Mouse (Mus musculus): ENCODE data around the gene Sox10. TPM values are rescaled to one million over a fixed set of nuclear protein-coding genes. Genes with fewer than 3 reads are reported as not detected.

The Sox10 gene
- polyA plus RNA-seq, 1 experiment from 2014 or later, result 0.11 TPM

DNA sequence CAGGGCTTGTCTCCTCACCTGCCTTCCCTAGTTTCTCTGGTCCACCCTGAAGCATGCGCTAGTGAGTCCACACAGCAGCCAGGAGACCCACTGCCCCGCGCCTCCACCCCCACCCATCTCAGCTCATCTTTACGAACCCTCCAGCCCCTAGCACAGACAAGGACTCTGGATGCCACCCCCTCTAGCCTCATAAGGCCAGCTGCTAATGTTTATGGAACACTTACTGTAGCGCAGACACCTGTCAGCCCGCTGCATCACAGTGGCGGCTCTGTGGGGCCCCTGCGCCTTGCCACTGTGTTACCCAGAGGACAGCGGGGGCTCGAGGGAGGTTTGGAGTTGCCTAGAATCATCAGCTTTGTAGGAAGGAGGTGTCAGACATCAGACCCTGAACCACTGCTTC lies 37.5 kb upstream of the Sox10 start:
- no peak overlapping the region for H3K9ac ChIP-seq (replicated peaks; ENCODE audit: low read depth)
- H3K9me3 ChIP-seq (ENCODE audit: low read length), result no peaks in the 10 kb centered on the region
- DNase-seq (ENCODE audit: low spot score), result no peak
- no peak for TF ChIP-seq CTCF (IDR thresholded peaks at IDR 0.05)
- no peak for TF ChIP-seq EP300 (IDR thresholded peaks at IDR 0.05)
- no peaks in the 10 kb centered on the region for H3K36me3 ChIP-seq (ENCODE audit: insufficient read depth, low read length)
- H3K4me1 ChIP-seq (ENCODE audit: insufficient read depth, low read depth, low read length), result no peaks in the 10 kb centered on the region
- H3K4me2 ChIP-seq (replicated peaks; ENCODE audit: low read depth, low read length), result no peak overlapping the region
- ATAC-seq, result no peak
- no peak overlapping the region for H3K27ac ChIP-seq (ENCODE audit: low read length)
- WGBS, result 12% methylated on average over 10 of the region's 10 CpGs
- no peak overlapping the region for H3K4me3 ChIP-seq (ENCODE audit: low read depth, low read length)
- H3K27me3 ChIP-seq (replicated peaks; ENCODE audit: insufficient read depth, low read length), result no peaks in the 10 kb centered on the region

- TF ChIP-seq EP300 (IDR thresholded peaks at IDR 0.05), result no peak
- ATAC-seq, result no peak
- Histone ChIP-seq H3K9me3 (ENCODE audit: low read length) (no peaks in the 10 kb centered on the region), H3K4me3 (ENCODE audit: low read depth, low read length) (no peak overlapping the region), H3K4me2 (replicated peaks; ENCODE audit: low read depth, low read length) (no peak overlapping the region), H3K27me3 (replicated peaks; ENCODE audit: insufficient read depth, low read length) (no peaks in the 10 kb centered on the region), H3K27ac (ENCODE audit: low read length) (no peak overlapping the region), H3K9ac (replicated peaks; ENCODE audit: low read depth) (no peak overlapping the region), H3K36me3 (ENCODE audit: insufficient read depth, low read length) (no peaks in the 10 kb centered on the region), H3K4me1 (ENCODE audit: insufficient read depth, low read depth, low read length) (no peaks in the 10 kb centered on the region)
- 20% methylated on average over 13 of the region's 13 CpGs for WGBS
- DNase-seq (ENCODE audit: low spot score), result no peak
Observed at GRCm38 (mm10) chr15:79201491-79202150, 36.6 kb upstream of the Sox10 start.

DNA sequence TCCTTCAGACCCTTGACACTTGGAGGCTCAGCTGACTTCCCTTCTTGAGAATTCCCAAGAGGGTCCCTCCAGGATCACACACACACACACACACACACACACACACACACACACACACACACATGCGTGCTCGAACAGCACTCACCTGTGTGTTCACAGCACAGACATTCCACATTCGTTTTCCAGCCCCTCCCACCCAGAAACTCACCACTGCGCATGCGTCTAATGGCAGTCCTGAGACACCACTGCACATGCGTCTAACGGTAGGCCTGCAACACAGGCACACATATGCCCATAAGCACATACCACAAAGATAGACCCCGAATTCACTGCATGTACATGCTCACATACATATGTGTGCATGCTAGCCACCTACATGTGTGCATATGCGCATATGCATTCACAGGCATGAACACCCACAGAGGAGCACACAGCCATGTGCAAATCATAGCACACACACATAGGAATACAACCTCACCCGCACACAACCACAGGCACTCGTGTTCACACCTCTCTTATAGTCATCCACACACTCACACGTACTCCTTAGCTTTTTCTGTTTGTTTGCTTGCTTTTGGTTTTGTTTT lies 34.4 kb upstream of the Sox10 start:
- no peaks in the 10 kb centered on the region for H3K9me3 ChIP-seq (ENCODE audit: low read length)
- H3K4me1 ChIP-seq (ENCODE audit: insufficient read depth, low read depth, low read length), result no peaks in the 10 kb centered on the region
- WGBS, result 92% methylated on average over 12 of the region's 12 CpGs
- ATAC-seq (no peak), DNase-seq (ENCODE audit: low spot score) (no peak)
- H3K9ac ChIP-seq (replicated peaks; ENCODE audit: low read depth), result no peak overlapping the region
- no peak for TF ChIP-seq EP300 (IDR thresholded peaks at IDR 0.05)
- no peak for TF ChIP-seq CTCF (IDR thresholded peaks at IDR 0.05)
- no peaks in the 10 kb centered on the region for H3K27me3 ChIP-seq (replicated peaks; ENCODE audit: insufficient read depth, low read length)
- no peak overlapping the region for H3K4me2 ChIP-seq (replicated peaks; ENCODE audit: low read depth, low read length)
- no peaks in the 10 kb centered on the region for H3K36me3 ChIP-seq (ENCODE audit: insufficient read depth, low read length)
- no peak overlapping the region for H3K4me3 ChIP-seq (ENCODE audit: low read depth, low read length)
- no peak overlapping the region for H3K27ac ChIP-seq (ENCODE audit: low read length)

DNA sequence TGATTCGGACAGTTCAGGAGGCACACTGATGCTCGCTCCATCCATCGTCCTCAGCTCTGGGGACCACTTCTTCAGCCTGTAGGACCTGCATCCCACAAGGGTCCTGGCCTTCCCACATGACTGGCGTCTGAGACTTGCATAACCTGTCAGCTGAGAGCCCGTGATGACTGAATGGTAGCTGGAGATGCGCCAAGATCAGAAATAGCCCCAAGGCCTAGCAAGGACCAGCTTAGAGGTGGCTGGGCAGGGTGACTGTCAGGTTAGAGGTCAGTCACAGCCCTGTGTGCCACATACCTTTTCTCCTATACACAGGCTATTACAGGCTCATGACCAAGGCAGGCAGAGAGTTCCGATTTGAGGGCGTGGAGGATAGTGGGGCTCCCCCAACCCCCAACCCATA lies 30.5 kb upstream of the Sox10 start:
- TF ChIP-seq CTCF (IDR thresholded peaks at IDR 0.05), result no peak
- TF ChIP-seq EP300 (IDR thresholded peaks at IDR 0.05), result no peak
- H3K9me3 ChIP-seq (ENCODE audit: low read length), result no peaks in the 10 kb centered on the region
- 70% methylated on average over 8 of the region's 8 CpGs for WGBS
- DNase-seq (ENCODE audit: low spot score) (no peak), ATAC-seq (no peak)
- no peak overlapping the region for H3K9ac ChIP-seq (replicated peaks; ENCODE audit: low read depth)
- no peaks in the 10 kb centered on the region for H3K36me3 ChIP-seq (ENCODE audit: insufficient read depth, low read length)
- no peaks in the 10 kb centered on the region for H3K27me3 ChIP-seq (replicated peaks; ENCODE audit: insufficient read depth, low read length)
- H3K4me3 ChIP-seq (ENCODE audit: low read depth, low read length), result no peak overlapping the region
- H3K27ac ChIP-seq (ENCODE audit: low read length), result no peak overlapping the region
- no peaks in the 10 kb centered on the region for H3K4me1 ChIP-seq (ENCODE audit: insufficient read depth, low read depth, low read length)
- no peak overlapping the region for H3K4me2 ChIP-seq (replicated peaks; ENCODE audit: low read depth, low read length)

DNA sequence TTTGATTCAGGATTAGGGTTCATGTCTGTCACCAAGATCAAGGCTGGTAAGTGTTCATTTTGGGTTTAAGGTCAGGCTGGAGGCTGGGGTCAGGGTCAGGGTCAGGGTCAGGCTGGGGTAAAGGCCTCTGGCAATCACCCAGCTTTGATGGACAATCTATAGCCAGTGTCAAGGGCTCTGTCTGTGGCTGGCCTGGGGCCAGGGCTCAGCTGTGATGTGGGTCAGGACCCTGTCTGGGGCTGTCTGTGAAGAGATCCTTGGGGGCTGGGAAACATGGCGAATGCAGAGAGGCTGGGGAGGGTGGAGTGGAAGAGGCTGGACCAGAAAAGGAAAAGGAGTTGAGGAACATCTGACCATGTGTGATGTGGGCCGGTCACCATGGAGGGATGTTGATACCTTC lies 29.9 kb upstream of the Sox10 start:
- H3K9me3 ChIP-seq (ENCODE audit: low read length), result no peaks in the 10 kb centered on the region
- H3K36me3 ChIP-seq (ENCODE audit: insufficient read depth, low read length), result no peaks in the 10 kb centered on the region
- no peaks in the 10 kb centered on the region for H3K27me3 ChIP-seq (replicated peaks; ENCODE audit: insufficient read depth, low read length)
- no peak for TF ChIP-seq EP300 (IDR thresholded peaks at IDR 0.05)
- H3K4me1 ChIP-seq (ENCODE audit: insufficient read depth, low read depth, low read length), result no peaks in the 10 kb centered on the region
- H3K4me2 ChIP-seq (replicated peaks; ENCODE audit: low read depth, low read length), result no peak overlapping the region
- H3K9ac ChIP-seq (replicated peaks; ENCODE audit: low read depth), result no peak overlapping the region
- DNase-seq (ENCODE audit: low spot score), result no peak
- no peak overlapping the region for H3K27ac ChIP-seq (ENCODE audit: low read length)
- no peak for ATAC-seq
- 80% methylated on average over 2 of the region's 2 CpGs for WGBS
- H3K4me3 ChIP-seq (ENCODE audit: low read depth, low read length), result no peak overlapping the region

GRCm38 (mm10) chr15:79194048-79194447 lies 29.0 kb upstream of the Sox10 start:
- DNase-seq (ENCODE audit: low spot score) (no peak), ATAC-seq (no peak)
- H3K27me3 ChIP-seq (replicated peaks; ENCODE audit: insufficient read depth, low read length), result no peaks in the 10 kb centered on the region
- 58% methylated on average over 9 of the region's 9 CpGs for WGBS
- TF ChIP-seq EP300 (IDR thresholded peaks at IDR 0.05), result no peak
- H3K4me2 ChIP-seq (replicated peaks; ENCODE audit: low read depth, low read length), result no peak overlapping the region
- no peaks in the 10 kb centered on the region for H3K4me1 ChIP-seq (ENCODE audit: insufficient read depth, low read depth, low read length)
- H3K9ac ChIP-seq (replicated peaks; ENCODE audit: low read depth), result no peak overlapping the region
- no peak overlapping the region for H3K4me3 ChIP-seq (ENCODE audit: low read depth, low read length)
- no peak overlapping the region for H3K27ac ChIP-seq (ENCODE audit: low read length)
- no peaks in the 10 kb centered on the region for H3K36me3 ChIP-seq (ENCODE audit: insufficient read depth, low read length)
- H3K9me3 ChIP-seq (ENCODE audit: low read length), result no peaks in the 10 kb centered on the region
